Mouse (Mus musculus) layer of hippocampus, postnatal 10 days (tissue): ENCODE data around the gene Gm4894. TPM values are rescaled to one million over a fixed set of nuclear protein-coding genes. Genes with fewer than 3 reads are reported as not detected.

Experiments
- DNase-seq, 2 experiments: peaks; one replicate each; pipeline ENCODE4 v3.0.0; 2021; ENCODE audit warnings: low spot score in 2 of 2
- long read RNA-seq: library from polyadenylated mRNA; stranded (forward); transcript quantifications from one replicate; pipeline ENCODE4 v2.0.0, GENCODE M21; 2023
- total RNA-seq, 2 experiments: library from RNA; stranded (reverse); gene quantifications; 2 replicates each; pipeline ENCODE4 v1.2.3; 2021

Gene Gm4894
- total RNA-seq, result not detected
- long read RNA-seq, result 0 reads

GRCm38 (mm10) chr9:49250231-49250630 is at the start of gene Gm4894:
TSS of gene Gm4894 (plus strand) at chr9:49250531.
- no peak for DNase-seq

- DNase-seq, result peak in 1 of 2 experiments; percentile 25
Observed at GRCm38 (mm10) chr9:49206331-49206730, 44.0 kb upstream of the Gm4894 start.

- no peak for DNase-seq
Observed at GRCm38 (mm10) chr9:49211493-49211892, 38.8 kb upstream of the Gm4894 start.

- DNase-seq, result no peak
Observed at GRCm38 (mm10) chr9:49214734-49215133, 35.6 kb upstream of the Gm4894 start.

- DNase-seq, result no peak
Observed at GRCm38 (mm10) chr9:49217626-49218607, 32.4 kb upstream of the Gm4894 start.

- no peak for DNase-seq
Observed at GRCm38 (mm10) chr9:49224488-49224887, 25.8 kb upstream of the Gm4894 start.

GRCm38 (mm10) chr9:49227442-49227841 is 22.9 kb upstream of the Gm4894 start:
- DNase-seq, result no peak

- DNase-seq, result no peak
Observed at GRCm38 (mm10) chr9:49229054-49229453, 21.3 kb upstream of the Gm4894 start.

GRCm38 (mm10) chr9:49246839-49247238 is 3.5 kb upstream of the Gm4894 start:
- peak; percentile 71 to 74 for DNase-seq

- DNase-seq, result no peak
Observed at GRCm38 (mm10) chr9:49268949-49269348, 18.6 kb downstream of the Gm4894 start.

- DNase-seq, result no peak
Observed at GRCm38 (mm10) chr9:49273566-49273965, 23.2 kb downstream of the Gm4894 start.

GRCm38 (mm10) chr9:49275976-49276375 is 25.6 kb downstream of the Gm4894 start:
- DNase-seq, result peak in 1 of 2 experiments; percentile 18

GRCm38 (mm10) chr9:49276542-49277334 is 26.4 kb downstream of the Gm4894 start:
- no peak for DNase-seq

- no peak for DNase-seq
Observed at GRCm38 (mm10) chr9:49295101-49295500, 44.8 kb downstream of the Gm4894 start.

GRCm38 (mm10) chr9:49307576-49307975 is 57.2 kb downstream of the Gm4894 start:
- DNase-seq, result no peak

GRCm38 (mm10) chr9:49310821-49311220 is 60.5 kb downstream of the Gm4894 start:
- DNase-seq, result no peak

GRCm38 (mm10) chr9:49318638-49319037 is 68.3 kb downstream of the Gm4894 start:
- DNase-seq, result no peak

Other genes with a start within 250 kb of the Gm4894 start
- 10 to 100 TPM; 14.9 to 15.4 TPM for gene Zw10, start 194.9 kb upstream of the Gm4894 start, total RNA-seq
- gene Tmprss5, start 169.3 kb upstream of the Gm4894 start, total RNA-seq, result 1 to 10 TPM in 1 of 2 experiments, under 1 TPM in 1; 0.46 to 1.1 TPM
- 1 to 10 TPM; 3.6 to 4.3 TPM for gene Drd2, start 90.1 kb downstream of the Gm4894 start, total RNA-seq
- not detected for gene Ankk1, start 176.5 kb downstream of the Gm4894 start, total RNA-seq
- gene Ttc12, start 235.7 kb downstream of the Gm4894 start, total RNA-seq, result 1 to 10 TPM; 2.3 to 2.4 TPM